Mouse (Mus musculus) midbrain, postnatal 0 days (tissue): ENCODE data around the gene Edem2. TPM values are rescaled to one million over a fixed set of nuclear protein-coding genes. Genes with fewer than 3 reads are reported as not detected.
"Not testable (repeated sequence)": the region's sequence is repeated elsewhere in the genome, so short reads cannot be mapped to it uniquely, and the experiment has no call there.

Experiments
- ATAC-seq: fragments of 200-750 bp; cut with Nextera tagmentation; 2 replicates; pipeline ENCODE4 v1.8.0; 2017; ENCODE audit warnings: moderate number of reproducible peaks, mild to moderate bottlenecking, moderate TSS enrichment, moderate library complexity; ENCODE audit not compliant: low FRiP score
- DNase-seq: peaks from one replicate; pipeline ENCODE4 v3.0.0-alpha.2; 2015; ENCODE audit warnings: low spot score
- H3K27ac ChIP-seq: fragments of 300-500 bp; sonication (generic); 2 replicates; pipeline ENCODE4 v1.5.1; 2014; ENCODE audit warnings: low read depth, mild to moderate bottlenecking, low read length, mixed read lengths
- H3K27me3 ChIP-seq: fragments of 300-500 bp; sonication (generic); 2 replicates; pipeline ENCODE4 v1.6.1; 2014; ENCODE audit warnings: low read length, control low read depth, mixed read lengths; ENCODE audit not compliant: insufficient read depth
- H3K36me3 ChIP-seq: fragments of 300-500 bp; sonication (generic); 2 replicates; pipeline ENCODE4 v1.6.1; 2014; ENCODE audit warnings: low read length, control low read depth, mixed read lengths; ENCODE audit not compliant: insufficient read depth
- H3K4me1 ChIP-seq: fragments of 300-500 bp; sonication (generic); 2 replicates; pipeline ENCODE4 v1.6.1; 2014; ENCODE audit warnings: mild to moderate bottlenecking, control low read depth, antibody characterized with exemption, low read length, mixed read lengths; ENCODE audit not compliant: insufficient read depth
- H3K4me2 ChIP-seq: fragments of 300-500 bp; sonication (generic); 2 replicates; pipeline ENCODE4 v1.6.1; 2014; ENCODE audit warnings: low read depth, mild to moderate bottlenecking, low read length, mixed read lengths; ENCODE audit not compliant: poor library complexity, severe bottlenecking
- H3K4me3 ChIP-seq: fragments of 300-500 bp; sonication (generic); 2 replicates; pipeline ENCODE4 v1.5.1; 2014; ENCODE audit warnings: low read depth, mild to moderate bottlenecking, low read length, moderate library complexity
- H3K9ac ChIP-seq: fragments of 300-500 bp; sonication (generic); replicated peaks from 2 replicates; pipeline ENCODE4 v1.6.1; 2014; ENCODE audit warnings: mild to moderate bottlenecking, low read length, moderate library complexity, mixed read lengths; ENCODE audit not compliant: poor library complexity, severe bottlenecking
- H3K9me3 ChIP-seq: fragments of 300-500 bp; sonication (generic); 2 replicates; pipeline ENCODE4 v1.6.1; 2016; ENCODE audit warnings: low read length, control low read depth
- CTCF ChIP-seq: IDR thresholded peaks from 2 replicates; pipeline ENCODE4 v1.5.1; 2016; ENCODE audit warnings: antibody characterized with exemption, mild to moderate bottlenecking
- WGBS: fragments of 180-500 bp; shearing (Covaris S2); extraction: QIAGEN DNeasy Blood & Tissue Kit; methylation state at CpG from one replicate; pipeline ENCODE4 v1.1.7; 2014; 5-methylcytosine and 5-hydroxymethylcytosine counted together
- polyA plus RNA-seq: library from polyadenylated mRNA; unstranded; fragments of >200 nt; fragmentation: Nextera tagmentation; extraction: Ambion mirVana; gene quantifications from 2 replicates; pipeline ENCODE4 v1.2.1, GENCODE M21; 2015
- total RNA-seq: library from RNA; depleted of rRNA; stranded (reverse); fragments of >200 nt; gene quantifications from 2 replicates; pipeline ENCODE4 v1.2.3, GENCODE M21; 2014

Edem2 gene
- total and polyA plus RNA-seq, 2 experiments from 2014 or later, result 33.0 to 41.1 TPM

GRCm38 (mm10) chr2:155717082-155717990 is 11.9 kb downstream of the Edem2 start:
- Histone ChIP-seq H3K27me3 (no peaks in the 10 kb centered on the region), H3K36me3 (peaks cover 54% of the 10 kb centered on the region), H3K4me3 (no peak overlapping the region), H3K4me1 (no peaks in the 10 kb centered on the region), H3K9me3 (no peaks in the 10 kb centered on the region), H3K4me2 (no peak overlapping the region), H3K27ac (no peak overlapping the region), H3K9ac (no peak overlapping the region)
- no peak for ATAC-seq
- TF ChIP-seq CTCF, result no peak
- 86% methylated on average over 12 of the region's 12 CpGs for WGBS
- no peak for DNase-seq

- H3K27me3 ChIP-seq, result no peaks in the 10 kb centered on the region
- WGBS, result 88% methylated on average over 11 of the region's 11 CpGs
- H3K4me3 ChIP-seq, result no peak overlapping the region
- peaks cover 57% of the 10 kb centered on the region for H3K36me3 ChIP-seq
- H3K4me1 ChIP-seq, result no peaks in the 10 kb centered on the region
- H3K9ac ChIP-seq, result no peak overlapping the region
- no peak overlapping the region for H3K4me2 ChIP-seq
- no peak for TF ChIP-seq CTCF
- DNase-seq, result no peak
- no peak overlapping the region for H3K27ac ChIP-seq
- no peaks in the 10 kb centered on the region for H3K9me3 ChIP-seq
- no peak for ATAC-seq
Observed at GRCm38 (mm10) chr2:155710557-155710956, 18.7 kb downstream of the Edem2 start.

- no peak overlapping the region for H3K9ac ChIP-seq
- peaks cover 47% of the 10 kb centered on the region for H3K36me3 ChIP-seq
- H3K4me1 ChIP-seq, result no peaks in the 10 kb centered on the region
- H3K27me3 ChIP-seq, result no peaks in the 10 kb centered on the region
- H3K4me2 ChIP-seq, result no peak overlapping the region
- H3K27ac ChIP-seq, result no peak overlapping the region
- DNase-seq, result peak; percentile 63
- 74% methylated on average over 4 of the region's 4 CpGs for WGBS
- H3K9me3 ChIP-seq, result no peaks in the 10 kb centered on the region
- ATAC-seq, result no peak
- TF ChIP-seq CTCF, result no peak
- H3K4me3 ChIP-seq, result no peak overlapping the region
Observed at GRCm38 (mm10) chr2:155707251-155707650, 22.0 kb downstream of the Edem2 start.

- Histone ChIP-seq H3K9me3 (no peaks in the 10 kb centered on the region), H3K4me2 (no peak overlapping the region), H3K27me3 (no peaks in the 10 kb centered on the region), H3K27ac (no peak overlapping the region), H3K4me3 (no peak overlapping the region), H3K9ac (no peak overlapping the region), H3K4me1 (no peaks in the 10 kb centered on the region), H3K36me3 (peaks cover 40% of the 10 kb centered on the region)
- ATAC-seq (no peak), DNase-seq (peak; percentile 4)
- no peak for TF ChIP-seq CTCF
- WGBS, result 16% methylated on average over 4 of the region's 4 CpGs
Observed at GRCm38 (mm10) chr2:155703630-155704029, 25.6 kb downstream of the Edem2 start.

- ATAC-seq (no peak), DNase-seq (no peak)
- H3K4me3 ChIP-seq, result no peak overlapping the region
- no peak for TF ChIP-seq CTCF
- H3K36me3 ChIP-seq, result peaks cover 30% of the 10 kb centered on the region
- H3K27me3 ChIP-seq, result no peaks in the 10 kb centered on the region
- no peak overlapping the region for H3K27ac ChIP-seq
- no peaks in the 10 kb centered on the region for H3K4me1 ChIP-seq
- 92% methylated on average over 19 of the region's 19 CpGs for WGBS
- H3K9me3 ChIP-seq, result no peaks in the 10 kb centered on the region
- no peak overlapping the region for H3K9ac ChIP-seq
- H3K4me2 ChIP-seq, result no peak overlapping the region
Observed at GRCm38 (mm10) chr2:155701399-155701919, 27.8 kb downstream of the Edem2 start.

GRCm38 (mm10) chr2:155698443-155698842 is 30.8 kb downstream of the Edem2 start:
- not testable (repeated sequence) for ATAC-seq, H3K4me1 ChIP-seq, H3K4me2 ChIP-seq, H3K4me3 ChIP-seq, H3K27me3 ChIP-seq, H3K9me3 ChIP-seq, H3K27ac ChIP-seq, DNase-seq, H3K9ac ChIP-seq
- 94% methylated on average over 6 of the region's 6 CpGs for WGBS
- peaks cover 20% of the 10 kb centered on the region for H3K36me3 ChIP-seq
